Mouse (Mus musculus) kidney, adult 2 months (tissue): Measurements from ENCODE around the gene Rab36.

Experiments used
- CTCF ChIP-seq: fragments of 200-500 bp; conservative IDR thresholded peaks from 2 replicates; pipeline ENCODE4 v1.5.1; 2011; ENCODE audit warnings: low read depth, mild to moderate bottlenecking, control low read depth, low read length, moderate library complexity, mixed read lengths; ENCODE audit not compliant: insufficient read depth, insufficient read length
- POLR2A ChIP-seq: fragments of 200-500 bp; IDR thresholded peaks from one replicate; pipeline ENCODE4 v1.6.1; 2011; ENCODE audit warnings: low read depth, low read length, control low read depth

- TF ChIP-seq CTCF (no peak), POLR2A (no peak)
Measured at GRCm38 (mm10) chr10:74994863-74995262, 42.0 kb upstream of the Rab36 start.
